8 mouse cellular contexts compared by ENCODE assay signal in the genomic region with DNA sequence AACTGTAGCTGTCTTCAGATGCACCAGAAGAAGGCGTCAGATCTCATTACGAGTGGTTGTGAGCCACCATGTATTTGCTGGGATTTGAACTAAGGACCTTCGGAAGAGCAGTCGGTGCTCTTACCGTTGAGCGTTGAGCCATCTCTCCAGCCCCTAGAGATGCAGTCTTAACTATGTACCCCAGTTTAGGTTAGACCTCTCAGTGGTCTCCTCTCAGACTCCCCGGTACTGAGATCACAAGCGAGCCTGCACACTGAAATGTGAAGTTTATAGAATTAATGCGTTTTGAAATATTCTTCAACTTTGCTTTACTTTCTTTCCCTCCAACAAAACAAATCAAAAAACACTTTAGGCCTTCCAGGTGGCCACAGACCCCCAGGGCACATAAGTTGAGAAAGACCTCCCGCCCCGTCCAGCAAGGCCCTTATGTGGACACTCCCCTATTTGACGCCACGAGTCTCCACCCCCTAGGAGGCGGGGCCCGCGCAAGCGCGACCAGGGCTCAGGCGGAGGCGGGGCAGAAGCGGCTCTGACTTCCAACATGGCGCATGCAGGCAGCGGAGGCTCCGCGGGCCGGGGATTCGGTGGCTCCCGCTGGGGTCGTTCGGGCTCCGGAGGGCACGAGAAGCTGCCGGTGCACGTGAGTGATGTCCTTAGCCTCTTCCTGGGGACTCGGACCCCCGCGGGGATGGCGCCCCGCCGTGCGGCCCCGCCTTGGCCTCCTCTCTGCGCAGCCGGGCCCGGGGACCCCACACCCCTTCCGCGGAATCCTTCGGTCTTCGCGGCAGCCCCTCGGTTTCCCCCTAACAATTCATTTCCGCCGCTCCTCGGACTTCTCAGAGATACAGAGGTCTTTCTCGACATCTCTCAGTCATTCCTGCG. TPM values are rescaled to one million over a fixed set of nuclear protein-coding genes. Genes with fewer than 3 reads are reported as not detected.
A peak's percentile ranks its signal among the peaks of the same experiment; 100 is the strongest.
DNase-seq lines count a peak whose midpoint lies in the region; ATAC-seq lines count a peak whose summit lies in the region.

A gene (plus strand): TSS at position 517 of the 882 bp plus-strand sequence.

- no peaks in the 10 kb centered on the region for H3K27me3 ChIP-seq in heart, embryonic 14.5 days (ENCODE audit: control insufficient read depth, insufficient read depth, low read length)
- H3K27me3 ChIP-seq in liver, embryonic 13.5 days: no peaks in the 10 kb centered on the region
- no peaks in the 10 kb centered on the region for H3K27me3 ChIP-seq in stomach, embryonic 16.5 days (ENCODE audit: control insufficient read depth, insufficient read depth, low read length)

- peak; percentile 95 for ATAC-seq in heart, embryonic 14.5 days (ENCODE audit: insufficient number of reproducible peaks, insufficient read depth, low FRiP score, low read depth)
- ATAC-seq in liver, embryonic 13.5 days (ENCODE audit: low read depth): peak; percentile 97
- ATAC-seq in stomach, embryonic 16.5 days (ENCODE audit: insufficient read depth, low FRiP score): peak; percentile 98

- peaks cover 5 to 9% of the 10 kb centered on the region in 2 experiments for H3K4me1 ChIP-seq in heart, embryonic 14.5 days (ENCODE audit: control insufficient read depth in 2 of 2, insufficient read depth in 2 of 2, low read length in 2 of 2)
- H3K4me1 ChIP-seq in liver, embryonic 13.5 days (replicated peaks): peaks cover 27% of the 10 kb centered on the region
- peaks cover 7% of the 10 kb centered on the region; the same call in 1 of the 2 replicates for H3K4me1 ChIP-seq in stomach, embryonic 16.5 days (ENCODE audit: control insufficient read depth, insufficient read depth, low read length)

- peak within 1 kb of the TSS; percentile 94 to 98 for H3K4me3 ChIP-seq in heart, embryonic 14.5 days (ENCODE audit: control insufficient read depth in 1 of 2, insufficient read depth in 1 of 2, low read depth in 1 of 2, low read length in 2 of 2)
- H3K4me3 ChIP-seq in liver, embryonic 13.5 days (replicated peaks): peak within 1 kb of the TSS; percentile 96
- peak within 1 kb of the TSS; percentile 95 for H3K4me3 ChIP-seq in stomach, embryonic 16.5 days (replicated peaks; ENCODE audit: low read length)

- H3K4me2 ChIP-seq in heart, embryonic 14.5 days (ENCODE audit: low read length): peak within 1 kb of the TSS; percentile 96
- peak within 1 kb of the TSS; percentile 86 for H3K4me2 ChIP-seq in liver, embryonic 13.5 days
- peak within 1 kb of the TSS; percentile 93 for H3K4me2 ChIP-seq in stomach, embryonic 16.5 days (ENCODE audit: low read depth, low read length)

- peak within 1 kb of the TSS; percentile 98 for H3K9ac ChIP-seq in heart, embryonic 14.5 days (ENCODE audit: low read length)
- peak within 1 kb of the TSS; percentile 92 for H3K9ac ChIP-seq in liver, embryonic 13.5 days
- H3K9ac ChIP-seq in stomach, embryonic 16.5 days (ENCODE audit: low read length): peak within 1 kb of the TSS; percentile 97

- H3K36me3 ChIP-seq in heart, embryonic 14.5 days (ENCODE audit: control insufficient read depth, insufficient read depth, low read length): peaks cover 36% of the 10 kb centered on the region
- H3K36me3 ChIP-seq in liver, embryonic 13.5 days: peaks cover 32% of the 10 kb centered on the region
- peaks cover 27% of the 10 kb centered on the region; the same call in 1 of the 2 replicates for H3K36me3 ChIP-seq in stomach, embryonic 16.5 days (ENCODE audit: control insufficient read depth, insufficient read depth, low read length)

- H3K9me3 ChIP-seq in heart, embryonic 14.5 days (ENCODE audit: control insufficient read depth, low read length): no peaks in the 10 kb centered on the region
- H3K9me3 ChIP-seq in liver, embryonic 13.5 days (replicated peaks): no peaks in the 10 kb centered on the region
- H3K9me3 ChIP-seq in stomach, embryonic 16.5 days (replicated peaks; ENCODE audit: control insufficient read depth, low read length): no peaks in the 10 kb centered on the region

- 13% methylated on average over 56 of the region's 56 CpGs for WGBS in heart, embryonic 14.5 days
- WGBS in liver, embryonic 13.5 days (ENCODE audit: insufficient replicate concordance): 13% methylated on average over 56 of the region's 56 CpGs
- 14% methylated on average over 54 of the region's 56 CpGs for WGBS in stomach, embryonic 16.5 days

- DNase-seq in CD4-positive, CD25-positive, alpha-beta regulatory T cell, adult 2 months (ENCODE audit: low read depth, low spot score): peak; percentile 96
- peak; percentile 80 for DNase-seq in c-Kit-negative CD71-positive TER-119-positive erythroid progenitor cells, embryonic 14.5 days (ENCODE audit: low read depth, low spot score)
- DNase-seq in fibroblast of lung, adult 2 months (ENCODE audit: low read depth): peak; percentile 85
- peak; percentile 97 for DNase-seq in kidney, postnatal 14 days
- DNase-seq in liver, embryonic 13.5 days: peak; percentile 91
- DNase-seq in neural tube, embryonic 10.5 days (ENCODE audit: extremely low spot score, low spot score): peak; percentile 91

- H3K27ac ChIP-seq in heart, embryonic 14.5 days (replicated peaks in 1 of 2; ENCODE audit: control insufficient read depth in 1 of 2, insufficient read depth in 1 of 2, low read depth in 2 of 2, low read length in 2 of 2): peak within 1 kb of the TSS in 1 of 2 experiments; percentile 12; a peak in 2 of 4 replicates
- H3K27ac ChIP-seq in liver, embryonic 13.5 days: peak within 1 kb of the TSS; percentile 18; the same call in 1 of the 2 replicates
- 0 out of 2 replicates have a peak within 1 kb of the TSS, but pooled peaks have one; percentile 22 for H3K27ac ChIP-seq in stomach, embryonic 16.5 days (ENCODE audit: low read length)

RNA-seq across cellular contexts. Expression of the gene that starts here (rescaled TPM):
- polyA plus RNA-seq in heart, embryonic 14.5 days (2014; fragmentation: Nextera tagmentation; extraction: Ambion mirVana): 190 and 204 TPM in 2 replicates
- polyA plus RNA-seq in liver, embryonic 13.5 days (2015; fragmentation: Nextera tagmentation; extraction: Ambion mirVana): 65.0 and 68.0 TPM in 2 replicates
- polyA plus RNA-seq in stomach, embryonic 16.5 days (2015; fragmentation: Nextera tagmentation; extraction: Ambion mirVana): 144 and 145 TPM in 2 replicates
